Mouse (Mus musculus): ENCODE measurements around the gene Rpp25. TPM values are rescaled to one million over a fixed set of nuclear protein-coding genes. Genes with fewer than 3 reads are reported as not detected.

Rpp25 gene
- polyA plus RNA-seq, 1 experiment from 2014 or later, result 30.0 TPM

Other genes starting within 250 kb of the Rpp25 start
- gene 1700017B05Rik, start 241.4 kb upstream of the Rpp25 start, polyA plus RNA-seq (2015; fragmentation: Nextera tagmentation; extraction: Ambion mirVana), result 3.0 and 4.2 TPM in 2 replicates
- 24.0 and 25.5 TPM in 2 replicates for gene Ppcdc, start 63.9 kb upstream of the Rpp25 start, polyA plus RNA-seq (2015; fragmentation: Nextera tagmentation; extraction: Ambion mirVana)
- gene Scamp5, start 36.0 kb upstream of the Rpp25 start, polyA plus RNA-seq (2015; fragmentation: Nextera tagmentation; extraction: Ambion mirVana), result 168 and 191 TPM in 2 replicates
- gene Cox5a, start 17.2 kb downstream of the Rpp25 start, polyA plus RNA-seq (2015; fragmentation: Nextera tagmentation; extraction: Ambion mirVana), result 818 and 833 TPM in 2 replicates
- gene Fam219b, start 33.5 kb downstream of the Rpp25 start, polyA plus RNA-seq (2015; fragmentation: Nextera tagmentation; extraction: Ambion mirVana), result 23.2 and 24.2 TPM in 2 replicates
- 75.4 and 77.6 TPM in 2 replicates for gene Mpi, start 48.7 kb downstream of the Rpp25 start, polyA plus RNA-seq (2015; fragmentation: Nextera tagmentation; extraction: Ambion mirVana)
- 44.1 and 44.2 TPM in 2 replicates for gene Scamp2, start 56.9 kb downstream of the Rpp25 start, polyA plus RNA-seq (2015; fragmentation: Nextera tagmentation; extraction: Ambion mirVana)
- 29.5 and 38.3 TPM in 2 replicates for gene Ulk3, start 85.4 kb downstream of the Rpp25 start, polyA plus RNA-seq (2015; fragmentation: Nextera tagmentation; extraction: Ambion mirVana)
- 0.46 and 1.3 TPM in 2 replicates for gene Cplx3, start 102.3 kb downstream of the Rpp25 start, polyA plus RNA-seq (2015; fragmentation: Nextera tagmentation; extraction: Ambion mirVana)
- not detected in 2 replicates for gene Lman1l, start 116.7 kb downstream of the Rpp25 start, polyA plus RNA-seq (2015; fragmentation: Nextera tagmentation; extraction: Ambion mirVana)
- gene Csk, start 149.6 kb downstream of the Rpp25 start, polyA plus RNA-seq (2015; fragmentation: Nextera tagmentation; extraction: Ambion mirVana), result 38.2 and 39.2 TPM in 2 replicates
- gene Cyp1a2, start 179.7 kb downstream of the Rpp25 start, polyA plus RNA-seq (2015; fragmentation: Nextera tagmentation; extraction: Ambion mirVana), result not detected in 2 replicates
- gene Cyp1a1, start 183.9 kb downstream of the Rpp25 start, polyA plus RNA-seq (2015; fragmentation: Nextera tagmentation; extraction: Ambion mirVana), result 0.06 and 0.12 TPM in 2 replicates
- 31.8 and 34.7 TPM in 2 replicates for gene Edc3, start 204.5 kb downstream of the Rpp25 start, polyA plus RNA-seq (2015; fragmentation: Nextera tagmentation; extraction: Ambion mirVana)